Comparison of ENCODE assay signal across 8 mouse cellular contexts in the genomic region with DNA sequence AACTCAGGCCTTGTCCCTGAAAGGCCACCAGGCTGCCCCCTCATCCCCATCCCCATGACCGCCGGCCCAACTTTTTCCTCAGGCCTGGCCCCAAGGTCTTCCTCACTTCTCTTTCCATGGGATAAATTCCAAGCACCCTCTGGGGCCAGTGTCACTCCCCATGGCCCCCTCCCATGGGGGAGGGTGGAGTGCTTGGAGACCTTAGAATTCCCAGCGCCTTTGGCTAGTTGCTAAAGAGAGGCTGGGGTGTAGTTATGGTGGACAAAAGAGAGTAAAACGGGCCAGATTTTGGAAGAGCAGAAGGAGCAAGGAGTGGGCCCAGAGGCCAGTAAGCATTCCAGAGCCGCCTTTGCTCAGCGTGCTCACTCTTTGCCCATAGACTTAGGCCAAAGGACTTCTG. TPM values are rescaled to one million over a fixed set of nuclear protein-coding genes. Genes with fewer than 3 reads are reported as not detected.
A peak's percentile ranks its signal among the peaks of the same experiment; 100 is the strongest.
DNase-seq lines count a peak whose midpoint lies in the region; ATAC-seq and TF ChIP-seq lines count a peak whose summit lies in the region.

Gene Timp2, minus strand, starts transcription at position 101 of the 400 bp plus-strand sequence.

- no peak for TF ChIP-seq POLR2A in liver, adult 2 months (IDR thresholded peaks at IDR 0.05; ENCODE audit: extremely low read depth, insufficient read depth, low read length)
- no peak for TF ChIP-seq POLR2A in cortical plate, adult 2 months (IDR thresholded peaks at IDR 0.05; ENCODE audit: extremely low read depth, insufficient read depth, low read length)

- peak within 1 kb of the TSS; percentile 64 for H3K4me3 ChIP-seq in liver, adult 2 months (ENCODE audit: insufficient read depth, low read depth, low read length)
- H3K4me3 ChIP-seq in cortical plate, adult 2 months (ENCODE audit: insufficient read depth, low read length) = peak within 1 kb of the TSS; percentile 60
- H3K4me3 ChIP-seq in heart, embryonic 14.5 days (ENCODE audit: control insufficient read depth in 1 of 2, insufficient read depth in 1 of 2, low read depth in 1 of 2, low read length in 2 of 2) = peak within 1 kb of the TSS; percentile 71 to 87
- peak within 1 kb of the TSS; percentile 80 for H3K4me3 ChIP-seq in neural tube, embryonic 14.5 days (ENCODE audit: low read depth, low read length)

- DNase-seq in liver, adult 2 months (ENCODE audit: extremely low read depth, low read depth, low spot score) = no peak
- DNase-seq in liver = no peak
- DNase-seq in left cerebral cortex, postnatal 25 days (ENCODE audit: low spot score in 2 of 2) = no peak
- DNase-seq in thymus, postnatal 36 days = no peak
- DNase-seq in cerebellum, postnatal 10 days = no peak

- no peak for TF ChIP-seq CTCF in liver, adult 2 months (IDR thresholded peaks at IDR 0.05; ENCODE audit: low read depth, low read length)
- no peak for TF ChIP-seq CTCF in cortical plate, adult 2 months (IDR thresholded peaks at IDR 0.05; ENCODE audit: extremely low read depth, insufficient read depth, low read length)

- H3K27ac ChIP-seq in liver, adult 2 months (replicated peaks; ENCODE audit: insufficient read depth, low read depth, low read length) = peak within 1 kb of the TSS; percentile 46; the same call in 1 of the 2 replicates
- peak within 1 kb of the TSS; percentile 85 for H3K27ac ChIP-seq in cortical plate, adult 2 months (ENCODE audit: insufficient read depth, low read length)
- peak within 1 kb of the TSS; percentile 59 to 89 for H3K27ac ChIP-seq in heart, embryonic 14.5 days (replicated peaks in 1 of 2; ENCODE audit: control insufficient read depth in 1 of 2, insufficient read depth in 1 of 2, low read depth in 2 of 2, low read length in 2 of 2)
- peak within 1 kb of the TSS; percentile 90 for H3K27ac ChIP-seq in neural tube, embryonic 14.5 days (ENCODE audit: low read depth, low read length)

- H3K4me2 ChIP-seq in heart, embryonic 14.5 days (ENCODE audit: low read length) = peak within 1 kb of the TSS; percentile 84
- peak within 1 kb of the TSS; percentile 80 for H3K4me2 ChIP-seq in neural tube, embryonic 14.5 days (ENCODE audit: low read depth, low read length)

- 51% methylated on average over 6 of the region's 6 CpGs for WGBS in liver, adult 2 months
- whole genome bisulfite sequencing in heart, embryonic 14.5 days = 38% methylated on average over 6 of the region's 6 CpGs
- 29% methylated on average over 6 of the region's 6 CpGs for WGBS in neural tube, embryonic 14.5 days

- peaks cover 4% of the 10 kb centered on the region; the same call in 1 of the 2 replicates for H3K27me3 ChIP-seq in liver, adult 2 months (ENCODE audit: control insufficient read depth, insufficient read depth, low read length)
- H3K27me3 ChIP-seq in heart, embryonic 14.5 days (ENCODE audit: control insufficient read depth, insufficient read depth, low read length) = no peaks in the 10 kb centered on the region
- no peaks in the 10 kb centered on the region; the same call in 1 of the 2 replicates for H3K27me3 ChIP-seq in neural tube, embryonic 14.5 days (ENCODE audit: control insufficient read depth, insufficient read depth, low read length)

- intact Hi-C loops in left cerebral cortex, postnatal 25 days (cut with DNase I) = loop anchor here (2.0 kb wide), 1 partner anchor 39 kb away; no protein-coding TSS in a partner anchor

- no peaks in the 10 kb centered on the region for H3K79me2 ChIP-seq in liver, adult 2 months (ENCODE audit: control insufficient read depth, insufficient read depth, low read length)

- H3K4me1 ChIP-seq in liver, adult 2 months (ENCODE audit: control insufficient read depth, insufficient read depth, low read length) = 0 out of 2 replicates have a peak, but pooled peaks cover 2% of the 10 kb centered on the region
- no peaks in the 10 kb centered on the region for H3K4me1 ChIP-seq in cortical plate, adult 2 months (ENCODE audit: control insufficient read depth, insufficient read depth, low read length)
- H3K4me1 ChIP-seq in heart, embryonic 14.5 days (ENCODE audit: control insufficient read depth in 2 of 2, insufficient read depth in 2 of 2, low read length in 2 of 2) = peaks cover 16 to 23% of the 10 kb centered on the region in 2 experiments
- peaks cover 14% of the 10 kb centered on the region for H3K4me1 ChIP-seq in neural tube, embryonic 14.5 days (ENCODE audit: control insufficient read depth, insufficient read depth, low read length)

- H3K9me3 ChIP-seq in heart, embryonic 14.5 days (ENCODE audit: control insufficient read depth, low read length) = no peaks in the 10 kb centered on the region
- no peaks in the 10 kb centered on the region for H3K9me3 ChIP-seq in neural tube, embryonic 14.5 days (ENCODE audit: control insufficient read depth, low read length)

- no peaks in the 10 kb centered on the region for H3K36me3 ChIP-seq in liver, adult 2 months (ENCODE audit: control insufficient read depth, insufficient read depth, low read length)
- peaks cover 7% of the 10 kb centered on the region; the same call in 1 of the 2 replicates for H3K36me3 ChIP-seq in heart, embryonic 14.5 days (ENCODE audit: control insufficient read depth, insufficient read depth, low read length)
- H3K36me3 ChIP-seq in neural tube, embryonic 14.5 days (ENCODE audit: control insufficient read depth, insufficient read depth, low read length) = no peaks in the 10 kb centered on the region

- H3K9ac ChIP-seq in liver, adult 2 months (ENCODE audit: low read depth, low read length) = peak within 1 kb of the TSS; percentile 86
- H3K9ac ChIP-seq in heart, embryonic 14.5 days (ENCODE audit: low read length) = peak within 1 kb of the TSS; percentile 97
- peak within 1 kb of the TSS; percentile 95 for H3K9ac ChIP-seq in neural tube, embryonic 14.5 days (replicated peaks; ENCODE audit: low read depth, low read length)

- no peak; the same call in 1 of the 2 replicates for ATAC-seq in heart, embryonic 14.5 days (ENCODE audit: insufficient number of reproducible peaks, insufficient read depth, low FRiP score, low read depth)
- peak; percentile 22; the same call in 1 of the 2 replicates for ATAC-seq in neural tube, embryonic 14.5 days (ENCODE audit: low read depth)

RNA-seq across cellular contexts. Expression of gene Timp2, which starts in this region (rescaled TPM):
- total RNA-seq in liver, adult 2 months (2014; rRNA removed) = 2.6 and 4.6 TPM in 2 replicates
- 7.7 and 7.9 TPM in 2 replicates for polyA plus RNA-seq in liver, adult 2 months (2012; rRNA removed)
- 176 and 186 TPM in 2 replicates for polyA plus RNA-seq in cortical plate, adult 2 months (2012; rRNA removed)
- 87.6 and 99.2 TPM in 2 replicates for polyA plus RNA-seq in heart, embryonic 14.5 days (2014; fragmentation: Nextera tagmentation; extraction: Ambion mirVana)
- 100 to 1,000 TPM; 254 to 273 TPM for total RNA-seq in left cerebral cortex, postnatal 25 days (2021)
- 91.4 and 94.6 TPM in 2 replicates for polyA plus RNA-seq in neural tube, embryonic 14.5 days (2014; fragmentation: Nextera tagmentation; extraction: Ambion mirVana)

Comparison
In these comparisons a context has a peak if more than half of its experiments do, and no peak if none do; other contexts are left out.
1. RNA of gene Timp2 (total RNA-seq): 254 to 273 TPM in left cerebral cortex, postnatal 25 days; 2.6 to 4.6 TPM in liver, adult 2 months; every median in the first group is over 10 times any median in the second.
2. Peak in every context shown above with its lines, with median percentiles within 50 percentile points of each other: H3K27ac ChIP-seq, H3K4me3 ChIP-seq and H3K9ac ChIP-seq.